Mouse (Mus musculus) right cerebral cortex, adult 18-20 months (tissue): Measurements from ENCODE around the gene Thsd4.
A peak's percentile ranks its signal among the peaks of the same experiment; 100 is the strongest.

Experiments used
- DNase-seq: peaks from one replicate; pipeline ENCODE4 v3.0.0; 2022; ENCODE audit warnings: mixed read lengths

The Thsd4 gene

GRCm38 (mm10) chr9:60521806-60522264, at the start of gene Thsd4:
Gene Thsd4 (minus strand): TSS chr9:60522046.
- peak; percentile 10 for DNase-seq

GRCm38 (mm10) chr9:60571041-60571440, 49.2 kb upstream of the Thsd4 start:
- no peak for DNase-seq

- DNase-seq: no peak
Measured at GRCm38 (mm10) chr9:60569366-60569765, 47.5 kb upstream of the Thsd4 start.

DNA sequence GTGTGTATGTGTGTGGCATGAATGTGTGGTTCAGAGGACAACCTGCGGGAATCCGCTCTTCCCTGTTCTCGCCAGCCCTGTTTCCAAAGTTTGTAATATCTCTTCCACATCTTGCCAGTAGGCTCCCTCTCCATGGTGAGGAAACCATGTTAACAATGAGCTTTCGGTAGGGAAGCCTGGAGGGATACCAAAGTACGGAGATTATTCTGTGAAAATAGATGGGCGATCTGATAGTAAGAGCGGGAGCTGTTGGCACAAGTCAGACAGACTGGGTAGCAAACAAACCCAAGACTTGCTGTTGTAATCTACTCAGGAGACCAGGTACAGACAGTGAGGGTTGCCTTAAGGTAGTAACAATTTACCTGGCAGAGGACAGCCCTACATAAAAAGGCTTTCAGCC, 42.0 kb upstream of the Thsd4 start:
- DNase-seq: no peak

DNA sequence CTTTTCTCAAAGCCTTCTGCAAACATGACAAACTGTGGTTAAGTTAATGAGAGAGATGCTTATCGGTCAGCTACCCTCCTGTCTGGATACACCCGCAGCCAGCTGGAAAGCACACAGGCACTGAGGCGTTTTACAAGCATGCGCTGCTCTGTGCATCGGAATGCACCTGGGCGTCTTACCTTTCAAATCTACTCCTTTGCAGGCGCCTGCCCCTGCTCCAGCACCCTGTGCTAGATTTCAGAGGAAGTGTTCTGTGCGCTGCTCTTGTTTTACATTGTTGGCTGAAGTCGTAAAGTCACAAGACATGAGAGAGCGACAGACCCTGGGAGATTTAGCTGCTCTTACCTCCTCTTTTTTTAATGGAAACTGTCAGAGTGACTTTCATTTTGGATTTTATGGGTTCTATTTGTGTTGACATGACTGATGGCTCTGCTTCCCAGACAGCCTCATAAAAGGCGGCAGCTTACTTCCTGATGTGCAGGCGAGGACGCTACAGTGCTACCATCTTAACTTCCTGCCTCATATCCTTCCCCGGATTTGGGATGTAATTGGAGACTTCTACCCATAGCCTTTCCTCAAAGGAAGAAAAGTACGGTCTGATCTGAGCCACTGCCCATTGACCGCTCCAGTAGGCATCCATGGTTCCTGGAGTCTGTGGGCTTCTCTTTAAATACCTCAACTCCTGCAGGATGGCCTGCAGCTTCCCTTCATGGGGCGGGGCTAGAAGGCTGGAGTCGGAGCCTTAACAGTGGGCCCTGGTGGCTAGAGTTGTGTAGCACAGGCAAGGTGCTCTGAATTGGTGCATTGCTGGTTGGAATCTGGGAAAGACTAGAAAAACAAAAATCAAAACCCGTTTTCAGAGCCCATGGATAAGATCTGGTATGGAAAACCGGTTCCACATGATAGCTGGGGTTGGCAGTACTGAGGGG, 40.9 kb upstream of the Thsd4 start:
- DNase-seq: no peak

DNA sequence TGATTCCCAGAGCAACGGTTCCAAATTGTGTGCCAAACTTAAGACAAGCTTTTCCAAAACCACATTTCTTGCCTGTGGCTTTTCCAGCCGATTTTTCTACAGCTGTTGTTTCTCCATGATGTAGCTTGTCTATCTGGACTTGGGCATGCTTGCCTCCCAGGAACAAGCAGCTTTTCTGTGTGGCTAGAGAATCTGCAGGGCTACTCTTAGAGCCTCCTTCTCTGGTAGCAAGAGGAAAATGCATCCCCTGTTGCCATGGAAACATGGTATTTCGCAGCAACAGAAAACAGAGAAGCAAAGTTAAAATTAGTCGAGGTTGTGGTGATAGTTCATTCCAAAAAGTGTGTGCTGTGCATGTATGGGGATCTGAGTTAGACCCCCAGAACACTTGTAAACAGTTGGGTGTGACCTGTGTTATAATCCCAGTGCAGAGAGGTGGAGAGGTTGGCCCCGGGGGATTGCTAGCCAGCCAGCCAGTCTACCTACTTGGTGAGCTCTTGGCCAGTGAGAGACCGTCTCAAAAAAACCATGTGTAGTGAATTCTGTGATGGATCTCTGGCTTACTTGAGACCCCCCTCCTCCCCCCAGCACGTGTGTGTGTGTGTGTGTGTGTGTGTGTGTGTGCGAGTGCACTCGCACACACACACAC, 39.9 kb upstream of the Thsd4 start:
- DNase-seq: peak; percentile 30

GRCm38 (mm10) chr9:60558507-60558906, 36.7 kb upstream of the Thsd4 start:
- DNase-seq: peak; percentile 12

DNA sequence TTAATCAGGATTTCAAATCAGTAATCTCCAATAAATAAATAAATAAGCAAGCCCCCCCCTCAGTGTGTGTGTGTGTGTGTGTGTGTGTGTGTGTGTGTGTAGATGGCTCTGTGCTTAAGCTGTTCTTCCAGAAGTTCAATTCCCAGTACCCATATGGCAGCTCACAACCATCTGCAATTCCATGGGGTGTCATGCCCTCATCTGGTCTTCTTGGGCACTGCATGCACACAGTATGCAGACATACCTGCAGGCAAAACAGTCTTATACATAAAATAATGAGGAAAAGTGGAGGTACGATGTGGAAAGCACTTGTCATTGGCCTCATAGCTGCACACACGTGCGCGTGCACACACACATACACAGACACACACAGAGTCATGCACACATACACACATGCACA, 29.4 kb upstream of the Thsd4 start:
- no peak for DNase-seq

DNA sequence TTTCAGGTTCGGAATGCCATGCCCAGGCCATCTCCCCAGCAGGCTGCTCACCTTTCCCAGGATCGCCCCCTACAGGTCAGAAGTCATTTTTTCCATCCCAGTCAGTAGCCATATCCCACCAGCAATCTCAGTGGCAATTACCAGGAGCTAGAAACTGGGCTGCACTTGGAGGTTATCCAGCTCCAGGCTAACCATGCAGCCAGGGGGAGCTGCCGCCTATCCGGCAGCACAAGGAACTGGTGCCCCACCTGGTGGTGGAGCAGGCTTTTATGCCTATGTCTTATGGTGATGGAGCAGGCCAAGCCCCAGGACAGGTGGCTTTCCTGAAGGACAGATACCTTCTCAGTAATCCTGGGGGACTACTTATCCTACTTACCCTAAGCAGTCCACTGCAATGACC, 26.3 kb upstream of the Thsd4 start:
- DNase-seq: peak; percentile 43

DNA sequence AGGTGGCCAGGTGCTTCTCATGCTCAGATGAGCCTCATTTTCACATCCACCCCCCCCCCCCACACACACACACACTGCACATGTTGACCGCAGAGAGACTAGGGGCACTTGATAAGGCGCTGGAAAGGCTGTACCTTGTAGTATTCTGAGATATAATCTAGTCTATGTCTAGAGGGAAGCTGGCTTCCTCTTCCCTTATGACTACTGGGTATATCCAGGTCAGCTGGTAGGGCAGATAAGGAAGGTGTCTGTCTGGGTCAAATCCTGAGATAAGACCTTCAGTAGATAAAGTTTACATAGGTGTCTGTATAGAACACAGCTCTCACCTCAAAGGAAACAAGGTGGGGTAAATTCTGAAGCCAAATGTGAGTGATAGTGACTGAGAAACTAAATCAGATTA, 24.3 kb upstream of the Thsd4 start:
- no peak for DNase-seq

- DNase-seq: no peak
Measured at GRCm38 (mm10) chr9:60545361-60546096, 23.7 kb upstream of the Thsd4 start.

DNA sequence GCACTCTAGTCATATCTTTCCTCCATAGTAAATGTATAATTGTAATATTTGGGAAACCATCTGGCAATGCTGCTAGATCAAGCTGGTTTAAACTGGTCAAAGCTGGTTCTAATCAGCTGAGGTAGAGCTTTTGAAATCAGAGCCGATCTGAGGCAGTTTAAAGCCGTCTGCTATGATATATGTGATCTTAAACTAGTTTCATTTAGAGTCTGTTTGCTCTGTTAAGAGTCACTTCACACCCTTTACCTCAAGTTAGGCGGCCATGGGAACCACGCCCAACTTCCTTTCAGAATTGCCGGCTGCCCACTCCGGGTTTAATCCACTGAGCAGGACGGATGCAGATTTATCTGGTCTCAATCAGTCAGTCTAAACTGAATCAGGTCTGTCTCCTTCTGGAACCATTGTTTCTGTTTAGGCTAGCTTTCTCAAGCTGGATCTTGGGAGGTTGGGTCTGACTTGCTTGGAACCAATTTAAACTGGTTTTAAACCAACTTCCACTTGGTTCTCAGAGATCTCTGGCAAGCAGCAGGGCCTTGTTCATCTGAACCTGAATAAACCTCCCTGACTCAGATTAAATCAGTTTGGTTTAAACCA, 21.7 kb upstream of the Thsd4 start:
- no peak for DNase-seq

- DNase-seq: no peak
Measured at GRCm38 (mm10) chr9:60530310-60530709, 8.5 kb upstream of the Thsd4 start.

- no peak for DNase-seq
Measured at GRCm38 (mm10) chr9:60529348-60530243, 7.8 kb upstream of the Thsd4 start.

- DNase-seq: no peak
Measured at GRCm38 (mm10) chr9:60528269-60528668, 6.4 kb upstream of the Thsd4 start.

DNA sequence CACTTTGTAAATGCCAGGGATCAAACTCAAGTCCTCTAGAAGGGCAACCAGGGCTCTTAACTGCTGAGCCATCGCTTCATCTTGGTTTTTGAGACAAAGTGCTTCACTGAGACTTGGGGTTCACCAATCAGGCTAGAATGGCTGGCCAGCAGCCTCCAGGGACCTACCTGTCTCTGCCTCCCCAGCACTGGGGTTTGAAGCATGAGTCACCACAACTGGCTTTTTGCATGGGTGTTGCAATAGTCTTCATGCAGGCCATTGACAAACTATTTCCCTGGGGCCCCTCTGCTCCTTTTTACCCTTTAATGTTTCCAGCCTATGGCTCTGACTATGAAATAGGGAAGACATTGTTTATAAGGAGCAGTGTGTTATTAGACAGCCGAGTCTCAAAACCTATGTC, 6.0 kb upstream of the Thsd4 start:
- no peak for DNase-seq

DNA sequence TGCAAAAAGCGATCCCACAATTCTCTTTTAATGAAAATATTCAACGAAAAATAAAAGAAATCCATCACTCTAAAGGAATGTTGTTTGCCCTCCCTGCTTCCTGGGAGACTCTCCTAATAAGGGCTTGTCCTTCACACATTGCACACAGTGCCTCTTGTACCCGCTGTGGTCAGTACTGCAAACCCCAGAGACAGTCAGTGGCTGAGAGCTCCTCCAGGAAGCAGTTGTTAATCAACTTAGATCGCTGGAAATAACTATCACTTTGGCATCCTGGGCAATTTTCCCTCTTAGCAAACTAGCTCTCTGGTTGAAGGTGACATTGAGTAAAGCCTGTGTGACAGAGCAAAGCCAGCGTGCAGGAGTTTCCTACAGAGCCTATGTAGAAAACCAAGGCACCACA, 5.2 kb upstream of the Thsd4 start:
- DNase-seq: no peak

DNA sequence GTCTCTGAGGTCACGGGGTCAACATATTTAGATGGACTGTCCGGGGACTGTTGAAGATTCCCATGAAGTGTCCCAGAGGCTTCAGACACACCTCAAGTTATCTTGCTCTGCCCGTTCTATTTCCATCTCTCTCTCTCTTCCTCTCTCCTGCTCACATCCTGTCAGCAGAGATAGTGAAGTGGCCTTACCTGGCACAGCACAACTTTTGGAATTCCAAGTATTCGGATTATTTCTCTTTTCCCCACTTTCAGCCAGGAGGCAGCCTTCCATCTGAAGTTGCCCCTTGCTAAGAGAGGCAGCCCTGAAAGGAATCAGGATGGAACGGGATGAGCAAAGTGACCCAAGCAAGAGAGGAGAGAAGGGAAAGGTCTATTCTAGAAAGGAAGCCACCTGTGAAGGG, 4.3 kb upstream of the Thsd4 start:
- DNase-seq: no peak

- no peak for DNase-seq
Measured at GRCm38 (mm10) chr9:60521143-60521542, 703 bp downstream of the Thsd4 start.

- no peak for DNase-seq
Measured at GRCm38 (mm10) chr9:60519601-60520000, 2.2 kb downstream of the Thsd4 start.

- DNase-seq: no peak
Measured at GRCm38 (mm10) chr9:60518216-60518615, 3.6 kb downstream of the Thsd4 start.

DNA sequence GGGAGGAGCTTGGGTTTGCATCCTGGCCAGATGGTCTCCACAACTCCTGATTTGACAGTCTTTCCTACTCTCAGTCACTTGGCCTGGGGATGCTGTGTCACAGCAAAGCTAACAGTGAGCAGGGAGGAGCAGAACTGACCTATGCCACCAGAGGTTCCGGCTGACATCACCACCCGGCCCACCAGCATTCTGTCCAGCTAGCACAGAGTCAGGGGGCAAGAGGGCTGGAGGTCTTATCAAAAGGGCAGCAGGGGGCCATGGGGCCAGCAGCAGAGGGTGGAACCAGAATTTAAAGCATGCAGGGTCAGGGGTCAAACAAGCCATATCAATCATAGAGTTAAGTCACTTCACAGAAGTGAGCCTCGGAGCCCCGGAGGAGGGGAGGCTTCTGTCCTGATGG, 4.7 kb downstream of the Thsd4 start:
- no peak for DNase-seq
